Mouse (Mus musculus) R1 (cell line): ENCODE data around the gene Actb.

Experiments
- DNase-seq: peaks from one replicate; pipeline ENCODE4 v3.0.0-alpha.2; 2018; ENCODE audit warnings: low read depth, low spot score

Actb gene

GRCm38 (mm10) chr5:142879318-142880175 lies 27.0 kb downstream of the Actb start:
- peak; percentile 84 for DNase-seq

- DNase-seq, result no peak
Measured at GRCm38 (mm10) chr5:142878570-142878969, 28.0 kb downstream of the Actb start.

GRCm38 (mm10) chr5:142877337-142878280 lies 28.9 kb downstream of the Actb start:
- DNase-seq, result peak; percentile 79

- DNase-seq, result no peak
Measured at GRCm38 (mm10) chr5:142876896-142877295, 29.7 kb downstream of the Actb start.

GRCm38 (mm10) chr5:142875513-142875905 lies 31.0 kb downstream of the Actb start:
- no peak for DNase-seq

GRCm38 (mm10) chr5:142874791-142875512 lies 31.6 kb downstream of the Actb start:
- no peak for DNase-seq

GRCm38 (mm10) chr5:142873718-142874117 lies 32.8 kb downstream of the Actb start:
- peak; percentile 74 for DNase-seq

- DNase-seq, result no peak
Measured at GRCm38 (mm10) chr5:142871765-142872164, 34.8 kb downstream of the Actb start.

GRCm38 (mm10) chr5:142869463-142869862 lies 37.1 kb downstream of the Actb start:
- DNase-seq, result no peak

GRCm38 (mm10) chr5:142857763-142858229 lies 48.8 kb downstream of the Actb start:
- peak; percentile 64 for DNase-seq

- DNase-seq, result peak; percentile 69
Measured at GRCm38 (mm10) chr5:142856408-142856807, 50.1 kb downstream of the Actb start.

- DNase-seq, result peak; percentile 92
Measured at GRCm38 (mm10) chr5:142854877-142855276, 51.7 kb downstream of the Actb start.

- DNase-seq, result peak; percentile 62
Measured at GRCm38 (mm10) chr5:142853585-142853984, 53.0 kb downstream of the Actb start.
